Mouse (Mus musculus): ENCODE results near the gene Mex3a.

Mex3a gene

GRCm38 (mm10) chr3:88532299-88532674 is at the start of gene Mex3a:
TSS of gene Mex3a (plus strand) at chr3:88532395.
- no peak for DNase-seq (ENCODE audit: low read depth, low spot score)

GRCm38 (mm10) chr3:88483141-88483540 is 49.1 kb upstream of the Mex3a start:
- no peak for DNase-seq (ENCODE audit: low read depth, low spot score)

- peak; percentile 75 for DNase-seq (ENCODE audit: low read depth, low spot score)
Measured at GRCm38 (mm10) chr3:88483621-88484020, 48.6 kb upstream of the Mex3a start.

- no peak for DNase-seq (ENCODE audit: low read depth, low spot score)
Measured at GRCm38 (mm10) chr3:88484597-88485316, 47.4 kb upstream of the Mex3a start.

GRCm38 (mm10) chr3:88486043-88486442 is 46.2 kb upstream of the Mex3a start:
- no peak for DNase-seq (ENCODE audit: low read depth, low spot score)

GRCm38 (mm10) chr3:88486887-88487286 is 45.3 kb upstream of the Mex3a start:
- no peak for DNase-seq (ENCODE audit: low read depth, low spot score)

- DNase-seq (ENCODE audit: low read depth, low spot score) = no peak
Measured at GRCm38 (mm10) chr3:88487396-88487795, 44.8 kb upstream of the Mex3a start.

- DNase-seq (ENCODE audit: low read depth, low spot score) = no peak
Measured at GRCm38 (mm10) chr3:88493706-88494582, 38.3 kb upstream of the Mex3a start.

- DNase-seq (ENCODE audit: low read depth, low spot score) = no peak
Measured at GRCm38 (mm10) chr3:88494836-88495628, 37.2 kb upstream of the Mex3a start.

- DNase-seq (ENCODE audit: low read depth, low spot score) = no peak
Measured at GRCm38 (mm10) chr3:88495741-88496415, 36.3 kb upstream of the Mex3a start.

- no peak for DNase-seq (ENCODE audit: low read depth, low spot score)
Measured at GRCm38 (mm10) chr3:88499580-88499979, 32.6 kb upstream of the Mex3a start.

- no peak for DNase-seq (ENCODE audit: low read depth, low spot score)
Measured at GRCm38 (mm10) chr3:88500087-88500486, 32.1 kb upstream of the Mex3a start.

GRCm38 (mm10) chr3:88500655-88501365 is 31.4 kb upstream of the Mex3a start:
- no peak for DNase-seq (ENCODE audit: low read depth, low spot score)

GRCm38 (mm10) chr3:88501366-88502030 is 30.7 kb upstream of the Mex3a start:
- DNase-seq (ENCODE audit: low read depth, low spot score) = no peak

- DNase-seq (ENCODE audit: low read depth, low spot score) = no peak
Measured at GRCm38 (mm10) chr3:88502031-88502571, 30.1 kb upstream of the Mex3a start.

GRCm38 (mm10) chr3:88502641-88503504 is 29.3 kb upstream of the Mex3a start:
- no peak for DNase-seq (ENCODE audit: low read depth, low spot score)

GRCm38 (mm10) chr3:88503505-88503863 is 28.7 kb upstream of the Mex3a start:
- DNase-seq (ENCODE audit: low read depth, low spot score) = no peak

- no peak for DNase-seq (ENCODE audit: low read depth, low spot score)
Measured at GRCm38 (mm10) chr3:88503881-88504746, 28.1 kb upstream of the Mex3a start.

Data from WW6 (cell line).